Mouse (Mus musculus) midbrain, postnatal 0 days (tissue): ENCODE data around the gene Ugt1a8. TPM values are rescaled to one million over a fixed set of nuclear protein-coding genes. Genes with fewer than 3 reads are reported as not detected.

Source experiments
- ATAC-seq: fragments of 200-750 bp; cut with Nextera tagmentation; 2 replicates; pipeline ENCODE4 v1.8.0; 2017; ENCODE audit warnings: moderate number of reproducible peaks, mild to moderate bottlenecking, moderate TSS enrichment, moderate library complexity; ENCODE audit not compliant: low FRiP score
- DNase-seq: peaks from one replicate; pipeline ENCODE4 v3.0.0-alpha.2; 2015; ENCODE audit warnings: low spot score
- H3K27ac ChIP-seq: fragments of 300-500 bp; sonication (generic); 2 replicates; pipeline ENCODE4 v1.5.1; 2014; ENCODE audit warnings: low read depth, mild to moderate bottlenecking, low read length, mixed read lengths
- H3K27me3 ChIP-seq: fragments of 300-500 bp; sonication (generic); 2 replicates; pipeline ENCODE4 v1.6.1; 2014; ENCODE audit warnings: low read length, control low read depth, mixed read lengths; ENCODE audit not compliant: insufficient read depth
- H3K36me3 ChIP-seq: fragments of 300-500 bp; sonication (generic); 2 replicates; pipeline ENCODE4 v1.6.1; 2014; ENCODE audit warnings: low read length, control low read depth, mixed read lengths; ENCODE audit not compliant: insufficient read depth
- H3K4me1 ChIP-seq: fragments of 300-500 bp; sonication (generic); 2 replicates; pipeline ENCODE4 v1.6.1; 2014; ENCODE audit warnings: mild to moderate bottlenecking, control low read depth, antibody characterized with exemption, low read length, mixed read lengths; ENCODE audit not compliant: insufficient read depth
- H3K4me2 ChIP-seq: fragments of 300-500 bp; sonication (generic); 2 replicates; pipeline ENCODE4 v1.6.1; 2014; ENCODE audit warnings: low read depth, mild to moderate bottlenecking, low read length, mixed read lengths; ENCODE audit not compliant: poor library complexity, severe bottlenecking
- H3K4me3 ChIP-seq: fragments of 300-500 bp; sonication (generic); 2 replicates; pipeline ENCODE4 v1.5.1; 2014; ENCODE audit warnings: low read depth, mild to moderate bottlenecking, low read length, moderate library complexity
- H3K9ac ChIP-seq: fragments of 300-500 bp; sonication (generic); replicated peaks from 2 replicates; pipeline ENCODE4 v1.6.1; 2014; ENCODE audit warnings: mild to moderate bottlenecking, low read length, moderate library complexity, mixed read lengths; ENCODE audit not compliant: poor library complexity, severe bottlenecking
- H3K9me3 ChIP-seq: fragments of 300-500 bp; sonication (generic); 2 replicates; pipeline ENCODE4 v1.6.1; 2016; ENCODE audit warnings: low read length, control low read depth
- CTCF ChIP-seq: IDR thresholded peaks from 2 replicates; pipeline ENCODE4 v1.5.1; 2016; ENCODE audit warnings: antibody characterized with exemption, mild to moderate bottlenecking
- WGBS: fragments of 180-500 bp; shearing (Covaris S2); extraction: QIAGEN DNeasy Blood & Tissue Kit; methylation state at CpG from one replicate; pipeline ENCODE4 v1.1.7; 2014; 5-methylcytosine and 5-hydroxymethylcytosine counted together
- polyA plus RNA-seq: library from polyadenylated mRNA; unstranded; fragments of >200 nt; fragmentation: Nextera tagmentation; extraction: Ambion mirVana; gene quantifications from 2 replicates; pipeline ENCODE4 v1.2.1, GENCODE M21; 2015
- total RNA-seq: library from RNA; depleted of rRNA; stranded (reverse); fragments of >200 nt; gene quantifications from 2 replicates; pipeline ENCODE4 v1.2.3, GENCODE M21; 2014

The Ugt1a8 gene
- total and polyA plus RNA-seq, 2 experiments from 2014 or later, result not detected

DNA sequence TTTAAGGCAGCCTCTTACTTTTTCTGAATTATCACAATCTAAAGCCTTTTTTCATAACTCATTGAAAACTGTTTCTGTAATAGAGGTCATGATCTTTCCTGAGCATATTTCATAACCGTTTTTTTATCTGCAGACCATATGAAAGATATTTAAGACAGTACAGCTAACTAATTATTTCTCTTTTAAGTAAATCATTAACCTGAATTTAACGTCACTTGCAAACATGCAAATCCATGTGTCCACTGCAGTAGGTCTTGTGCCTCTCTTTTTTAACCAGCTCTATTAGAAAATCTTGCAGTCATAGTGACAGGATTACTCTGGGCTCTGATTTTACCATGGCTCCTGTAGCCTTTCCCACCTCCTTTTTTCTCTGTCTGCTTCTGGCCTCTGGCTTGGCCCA, 17.1 kb upstream of the Ugt1a8 start, which contains the start of gene Ugt1a9:
Gene Ugt1a9, plus strand, starts transcription at position 306 of the 400 bp plus-strand sequence.
- no peak for TF ChIP-seq CTCF
- Histone ChIP-seq H3K4me2 (no peak within 1 kb of the TSS), H3K27ac (no peak within 1 kb of the TSS), H3K36me3 (no peaks in the 10 kb centered on the region), H3K27me3 (no peaks in the 10 kb centered on the region), H3K9ac (no peak within 1 kb of the TSS), H3K9me3 (no peaks in the 10 kb centered on the region), H3K4me1 (no peaks in the 10 kb centered on the region), H3K4me3 (no peak within 1 kb of the TSS)
- 78% methylated on average over 2 of the region's 2 CpGs for WGBS
- no peak for DNase-seq
- ATAC-seq, result no peak

- Histone ChIP-seq H3K9ac (no peak overlapping the region), H3K4me3 (no peak overlapping the region), H3K9me3 (no peaks in the 10 kb centered on the region), H3K36me3 (no peaks in the 10 kb centered on the region), H3K4me1 (no peaks in the 10 kb centered on the region), H3K27ac (no peak overlapping the region), H3K4me2 (no peak overlapping the region), H3K27me3 (no peaks in the 10 kb centered on the region)
- DNase-seq (no peak), ATAC-seq (no peak)
- WGBS, result 86% methylated on average over 4 of the region's 4 CpGs
- no peak for TF ChIP-seq CTCF
Observed at GRCm38 (mm10) chr1:88070902-88071301, 16.7 kb upstream of the Ugt1a8 start.

- H3K27me3 ChIP-seq, result no peaks in the 10 kb centered on the region
- H3K36me3 ChIP-seq, result no peaks in the 10 kb centered on the region
- no peak overlapping the region for H3K9ac ChIP-seq
- H3K9me3 ChIP-seq, result no peaks in the 10 kb centered on the region
- DNase-seq (no peak), ATAC-seq (no peak)
- no peak overlapping the region for H3K4me2 ChIP-seq
- no peak overlapping the region for H3K4me3 ChIP-seq
- WGBS, result 88% methylated on average over 2 of the region's 2 CpGs
- H3K27ac ChIP-seq, result no peak overlapping the region
- TF ChIP-seq CTCF, result no peak
- H3K4me1 ChIP-seq, result no peaks in the 10 kb centered on the region
Observed at GRCm38 (mm10) chr1:88074471-88074870, 13.1 kb upstream of the Ugt1a8 start.

DNA sequence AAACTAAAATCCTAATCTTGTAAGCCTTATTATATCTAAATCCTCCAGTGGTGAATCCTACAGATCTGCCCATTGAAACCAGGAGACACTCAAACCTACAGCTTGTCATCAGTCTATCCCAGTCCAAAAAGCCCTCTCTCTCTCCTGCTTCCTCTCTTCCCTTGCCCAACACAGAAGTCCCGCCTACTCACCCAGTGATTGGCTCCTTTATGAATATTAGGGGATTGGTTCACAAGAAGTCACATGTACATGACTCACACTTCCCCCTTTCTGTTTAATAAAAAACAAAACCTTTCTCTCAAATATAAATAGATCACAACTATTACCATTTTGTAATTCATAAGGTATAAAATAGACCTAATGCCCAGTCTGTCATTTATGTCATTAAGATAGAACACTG, 10.5 kb upstream of the Ugt1a8 start:
- DNase-seq, result no peak
- no peak for TF ChIP-seq CTCF
- H3K4me3 ChIP-seq, result no peak overlapping the region
- H3K9ac ChIP-seq, result no peak overlapping the region
- no peak for ATAC-seq
- no peak overlapping the region for H3K4me2 ChIP-seq
- WGBS, result 90% methylated on average over 1 of the region's 1 CpGs
- no peak overlapping the region for H3K27ac ChIP-seq
- no peaks in the 10 kb centered on the region for H3K27me3 ChIP-seq
- no peaks in the 10 kb centered on the region for H3K36me3 ChIP-seq
- no peaks in the 10 kb centered on the region for H3K9me3 ChIP-seq
- H3K4me1 ChIP-seq, result no peaks in the 10 kb centered on the region

- ATAC-seq, result no peak
- 95% methylated on average over 1 of the region's 1 CpGs for WGBS
- Histone ChIP-seq H3K36me3 (no peaks in the 10 kb centered on the region), H3K9ac (no peak overlapping the region), H3K4me2 (no peak overlapping the region), H3K4me3 (no peak overlapping the region), H3K9me3 (no peaks in the 10 kb centered on the region), H3K27me3 (no peaks in the 10 kb centered on the region), H3K4me1 (no peaks in the 10 kb centered on the region), H3K27ac (no peak overlapping the region)
- no peak for DNase-seq
- TF ChIP-seq CTCF, result no peak
Observed at GRCm38 (mm10) chr1:88081670-88082069, 5.9 kb upstream of the Ugt1a8 start.

DNA sequence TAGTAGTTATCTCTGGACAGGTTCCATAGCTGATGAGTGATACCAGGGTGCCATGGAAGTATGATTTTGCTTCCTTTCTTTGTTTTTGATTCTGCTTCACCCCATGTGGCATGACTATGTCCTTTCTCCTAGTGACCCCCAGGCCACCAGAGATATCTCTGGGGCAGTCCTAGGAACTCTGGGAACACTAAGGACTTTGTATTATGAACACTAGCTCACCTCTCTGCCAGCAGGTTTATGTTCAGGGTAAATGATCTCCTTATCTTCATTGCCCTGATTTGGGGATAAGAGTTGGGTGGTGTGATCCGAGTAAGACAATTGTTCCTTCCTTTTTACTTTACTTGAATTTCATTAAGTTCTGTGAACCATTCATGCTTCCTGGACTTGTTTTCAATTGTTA, 1.5 kb upstream of the Ugt1a8 start:
- Histone ChIP-seq H3K4me3 (no peak overlapping the region), H3K36me3 (no peaks in the 10 kb centered on the region), H3K9ac (no peak overlapping the region), H3K27me3 (no peaks in the 10 kb centered on the region), H3K27ac (no peak overlapping the region), H3K4me2 (no peak overlapping the region), H3K4me1 (no peaks in the 10 kb centered on the region), H3K9me3 (no peaks in the 10 kb centered on the region)
- DNase-seq (no peak), ATAC-seq (no peak)
- 76% methylated on average over 1 of the region's 1 CpGs for WGBS
- TF ChIP-seq CTCF, result no peak
